Mouse (Mus musculus) cerebellum, postnatal 14 days (tissue): Measurements from ENCODE around the gene Tas2r114.

Experiments used
- DNase-seq, 2 experiments: peaks; one replicate each; pipeline ENCODE4 v3.0.0; 2021; ENCODE audit warnings: mixed read lengths in 2 of 2

Tas2r114 gene

DNA sequence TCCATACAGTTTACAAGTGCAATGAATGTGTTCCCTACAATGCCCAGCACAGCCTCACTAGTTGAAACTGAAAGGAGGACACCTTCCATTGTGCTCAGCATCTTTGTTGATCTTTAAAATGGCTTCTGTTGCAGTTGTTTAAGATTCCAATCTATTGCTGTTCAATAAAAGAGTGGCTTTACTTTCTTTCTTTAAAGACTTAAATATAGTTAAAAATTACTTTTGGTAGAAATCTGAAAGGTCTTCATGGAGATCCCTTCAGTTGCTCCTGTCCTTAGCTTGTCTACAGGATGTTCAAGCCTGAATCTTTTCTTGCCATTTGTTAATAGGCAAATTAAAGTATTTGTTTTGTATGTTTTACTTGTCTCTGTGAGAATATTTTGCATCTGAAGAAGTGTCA is at the start of gene Tas2r114:
Gene Tas2r114 (minus strand): TSS at position 101 of the 400 bp plus-strand sequence.
- DNase-seq: no peak

DNA sequence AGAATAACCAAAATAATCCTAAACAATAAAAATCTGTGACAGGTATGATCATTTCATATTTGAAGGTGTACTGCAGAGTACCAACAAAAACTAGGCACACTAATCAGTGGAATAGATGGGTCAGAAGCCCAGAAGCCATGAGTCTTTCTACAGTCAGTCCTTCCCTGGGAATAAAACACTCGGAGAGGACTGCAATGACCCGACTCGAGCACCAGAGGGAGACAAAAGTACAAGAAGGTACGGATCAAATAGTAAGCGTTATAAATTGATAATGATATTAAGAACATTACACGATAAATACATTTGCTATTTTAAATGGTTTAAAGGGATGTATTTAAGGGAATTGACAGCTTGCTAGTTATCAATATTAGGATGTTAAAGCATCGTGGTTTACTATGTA is 22.9 kb upstream of the Tas2r114 start:
- DNase-seq: no peak

DNA sequence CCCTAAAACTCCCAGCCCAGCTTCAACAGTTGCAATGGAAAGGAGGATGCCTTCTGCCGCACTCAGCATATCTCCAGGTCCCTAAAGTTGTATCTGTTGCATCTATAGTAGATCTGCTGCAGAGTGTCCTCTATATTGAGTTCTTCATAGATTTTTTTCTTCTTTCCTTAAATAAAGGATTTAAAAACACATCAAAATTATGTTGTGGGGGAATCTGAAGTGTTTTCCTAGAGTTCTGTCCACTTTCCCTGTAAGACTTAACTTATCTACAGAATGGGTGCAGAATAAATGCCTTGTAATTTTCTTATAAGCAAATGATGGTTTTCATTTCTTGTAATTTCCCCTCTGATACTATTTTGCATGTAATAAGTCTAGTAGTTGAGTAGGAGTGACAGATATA is 2.5 kb downstream of the Tas2r114 start, which contains the start of gene Tas2r105:
Gene Tas2r105 (minus strand): TSS at position 101 of the 400 bp plus-strand sequence.
- no peak for DNase-seq

DNA sequence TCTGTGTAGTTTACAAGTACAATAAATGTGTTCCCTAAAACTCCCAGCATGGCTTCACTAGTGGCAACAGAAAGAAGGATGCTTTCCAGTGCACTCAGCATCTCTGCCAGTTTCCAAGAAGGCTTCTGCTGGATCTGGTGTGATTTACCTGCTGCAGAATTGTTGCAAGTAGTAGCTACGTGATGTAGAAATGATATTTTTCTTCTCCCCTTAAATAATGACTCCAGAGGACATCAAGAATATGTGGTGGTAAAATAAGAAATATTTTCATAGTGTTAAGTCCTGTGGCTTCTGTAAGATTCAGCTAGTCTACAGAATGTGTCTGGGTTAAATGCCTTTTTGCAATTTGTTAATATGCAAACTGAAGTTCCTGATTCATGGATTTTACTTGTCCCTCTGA is 4.2 kb downstream of the Tas2r114 start, which contains the start of gene Tas2r104:
Gene Tas2r104 (minus strand): TSS at position 101 of the 400 bp plus-strand sequence.
- no peak for DNase-seq

DNA sequence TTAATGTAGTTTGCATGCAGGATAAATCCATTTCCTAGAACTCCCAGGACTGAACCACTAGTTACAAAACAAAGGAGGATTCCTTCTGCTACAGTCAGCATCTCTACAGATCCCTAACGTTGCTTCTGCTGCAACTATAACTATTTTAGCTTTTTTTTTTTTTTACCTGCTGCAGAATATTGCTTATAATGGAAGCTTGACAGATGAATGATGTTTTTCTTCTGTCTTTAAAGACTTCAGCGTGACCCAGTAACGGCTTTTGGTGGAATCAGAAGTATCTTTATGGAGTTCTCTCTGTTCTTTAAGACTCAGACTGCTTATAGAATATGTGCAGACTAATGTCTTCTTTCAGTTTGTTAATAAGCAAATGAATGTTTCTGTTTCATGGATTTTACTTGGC is 11.1 kb downstream of the Tas2r114 start, which contains the start of gene Tas2r106:
Gene Tas2r106 (minus strand): TSS at position 101 of the 400 bp plus-strand sequence.
- no peak for DNase-seq

DNA sequence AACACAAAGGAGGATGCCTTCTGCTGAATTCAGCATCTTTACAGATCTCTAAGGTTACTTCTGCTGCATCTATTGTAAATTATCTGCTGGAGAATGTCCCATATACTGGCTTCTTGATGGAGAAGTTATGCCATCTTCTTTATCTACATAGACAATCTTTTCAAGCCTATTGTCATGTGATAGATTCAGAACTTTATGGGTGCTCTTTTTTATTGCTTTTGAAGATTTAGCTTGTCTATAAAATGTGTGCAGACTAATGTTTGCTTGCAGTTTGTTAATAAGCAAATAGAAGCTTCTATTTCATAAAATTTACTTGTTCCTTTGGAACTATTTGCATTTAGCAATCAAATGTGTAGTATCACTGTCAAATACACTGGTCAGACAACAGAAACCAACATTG is 29.8 kb downstream of the Tas2r114 start, which contains the start of gene Tas2r107:
Gene Tas2r107 (minus strand): TSS at position 101 of the 400 bp plus-strand sequence.
- no peak for DNase-seq
